Mouse (Mus musculus) erythroid progenitor cell, adult 5-6 weeks (primary cell): ENCODE data around the gene Gm20479. TPM values are rescaled to one million over a fixed set of nuclear protein-coding genes. Genes with fewer than 3 reads are reported as not detected.
A peak's percentile ranks its signal among the peaks of the same experiment; 100 is the strongest.

Source experiments
- ATAC-seq: replicated peaks from 2 replicates; pipeline ENCODE4 v1.8.0; 2016; ENCODE audit warnings: moderate number of reproducible peaks, mild to moderate bottlenecking, moderate TSS enrichment, inconsistent platforms; ENCODE audit not compliant: poor library complexity, low FRiP score, severe bottlenecking
- total RNA-seq, 2 experiments: library from RNA; stranded (forward) in 1 of 2; stranded (reverse) in 1 of 2; fragments of 150-400 nt in 1 of 2; fragments of 186-747, 209-891 nt in 1 of 2; gene quantifications; 2 replicates each; pipeline versions ENCODE4 v1.2.3 to v1.2.4; 2015 to 2017; ENCODE audit warnings: low replicate concordance in 2 of 2

Gene Gm20479
- total RNA-seq (2015; ENCODE audit: low replicate concordance) (8.0 TPM in 1 of 2 replicates, not detected in the other), total RNA-seq (2017; ENCODE audit: low replicate concordance) (not detected in 2 replicates)

DNA sequence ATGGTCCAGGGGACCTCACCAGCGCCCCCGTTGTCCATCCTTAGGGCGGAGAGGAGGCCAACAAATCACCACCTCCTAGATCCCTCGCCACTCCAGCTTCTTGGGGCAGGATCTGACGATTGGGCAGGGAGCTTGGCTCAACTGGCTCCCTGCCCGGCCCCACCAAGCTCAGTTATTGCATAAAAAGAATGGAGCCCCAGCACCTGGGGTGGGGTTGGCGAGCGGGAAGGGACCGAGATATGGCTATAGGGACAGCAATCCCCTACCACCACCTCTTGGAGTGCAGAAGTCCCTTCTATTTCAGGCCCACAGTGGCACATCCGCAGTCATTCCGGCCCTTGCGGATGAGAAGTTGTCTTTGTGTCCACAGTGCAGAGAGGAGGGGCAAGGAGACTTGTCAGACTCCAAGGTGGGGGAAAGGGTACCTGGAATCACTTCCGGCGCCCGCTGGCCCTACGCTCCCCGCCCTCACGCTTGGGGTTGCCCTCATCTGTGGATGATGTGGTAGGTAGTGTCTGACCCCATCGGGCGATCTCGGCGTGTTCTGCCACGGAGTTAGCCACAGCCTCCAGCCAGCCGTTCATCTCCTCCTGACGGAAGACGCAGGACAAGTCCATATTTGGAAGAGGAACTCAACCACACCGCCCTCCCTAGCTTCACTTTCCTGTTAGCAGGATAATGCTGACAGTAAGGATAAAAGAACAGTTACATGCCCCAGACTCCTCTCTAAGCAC, at the start of gene Gm20479:
Gm20479 (minus strand) TSS at position 559 of the 734 bp plus-strand sequence.
- ATAC-seq: no peak

DNA sequence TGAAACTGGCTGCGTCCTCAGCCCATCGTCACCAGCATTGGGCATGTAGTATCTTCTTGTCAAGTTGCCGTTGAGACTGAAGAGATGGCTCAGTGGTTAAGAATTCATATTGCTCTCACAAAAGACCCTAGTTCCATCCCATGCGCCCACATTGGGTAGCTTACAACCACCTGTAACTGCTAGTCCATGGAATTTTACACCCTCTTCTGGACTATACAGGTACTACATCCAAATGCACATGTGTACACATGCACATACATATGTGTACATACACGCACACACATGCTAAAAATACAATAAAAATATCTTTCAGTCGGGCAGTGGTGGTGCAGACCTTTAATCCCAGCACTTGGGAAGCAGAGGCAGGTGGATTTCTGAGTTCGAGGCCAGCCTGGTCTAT, 49.3 kb upstream of the Gm20479 start:
- ATAC-seq: no peak

DNA sequence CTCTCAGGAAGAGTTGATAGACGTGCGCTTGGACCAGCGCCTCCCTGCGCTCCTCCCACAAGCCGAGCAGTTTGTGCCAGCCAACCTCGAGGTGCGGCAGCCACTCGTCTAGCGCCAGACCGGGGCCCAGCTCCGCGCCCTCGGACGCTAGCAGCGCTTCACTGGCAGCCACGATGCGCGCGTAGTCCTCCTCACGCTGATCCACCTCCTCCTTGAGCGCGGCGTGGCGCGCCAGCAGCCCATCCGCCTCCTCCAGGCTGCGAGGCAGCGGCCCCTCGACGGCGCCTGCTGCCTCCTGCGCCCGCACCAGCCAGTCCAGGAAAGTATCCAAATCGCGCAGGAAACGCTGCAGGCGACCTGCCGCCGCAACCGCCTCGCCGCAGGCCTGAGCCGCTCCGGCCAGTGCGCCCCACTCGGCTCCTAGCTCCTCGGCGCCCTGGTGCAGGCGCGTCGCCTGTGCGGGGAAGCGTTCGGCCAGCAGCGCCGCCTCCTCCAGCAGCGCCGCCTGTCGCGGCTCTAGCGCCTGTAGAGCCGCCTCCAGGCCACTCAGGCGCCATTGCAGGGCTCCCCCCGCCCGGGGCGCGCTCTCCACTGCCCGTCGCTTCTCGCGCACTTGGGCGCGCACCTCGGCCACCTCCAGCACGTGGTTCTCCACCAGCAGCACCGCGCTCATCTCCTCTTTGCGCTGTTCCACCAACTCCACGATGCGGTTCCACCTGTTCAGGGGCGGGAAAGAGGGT, 47.2 kb upstream of the Gm20479 start:
- ATAC-seq: no peak

DNA sequence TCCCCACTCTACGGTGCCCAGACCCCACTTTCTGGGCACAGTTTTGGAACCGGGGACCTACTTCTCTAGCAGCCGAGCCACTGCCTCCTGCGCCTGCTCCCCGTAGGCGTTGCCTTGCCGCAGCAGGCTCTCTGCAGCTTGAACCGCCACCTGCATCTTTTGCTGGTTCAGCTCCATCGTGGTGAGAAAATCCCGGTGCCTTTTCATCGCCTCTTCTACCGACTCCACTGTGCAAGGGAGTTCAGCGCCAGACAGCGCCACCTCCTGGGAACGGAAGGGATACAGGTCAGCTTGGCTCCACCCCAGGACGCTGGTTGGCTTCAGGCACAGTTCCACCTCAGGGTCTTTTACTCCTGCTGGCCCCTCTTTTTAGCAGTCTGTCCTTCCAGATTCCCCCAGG, 45.5 kb upstream of the Gm20479 start:
- ATAC-seq: peak; percentile 53; the same call in 1 of the 2 replicates

DNA sequence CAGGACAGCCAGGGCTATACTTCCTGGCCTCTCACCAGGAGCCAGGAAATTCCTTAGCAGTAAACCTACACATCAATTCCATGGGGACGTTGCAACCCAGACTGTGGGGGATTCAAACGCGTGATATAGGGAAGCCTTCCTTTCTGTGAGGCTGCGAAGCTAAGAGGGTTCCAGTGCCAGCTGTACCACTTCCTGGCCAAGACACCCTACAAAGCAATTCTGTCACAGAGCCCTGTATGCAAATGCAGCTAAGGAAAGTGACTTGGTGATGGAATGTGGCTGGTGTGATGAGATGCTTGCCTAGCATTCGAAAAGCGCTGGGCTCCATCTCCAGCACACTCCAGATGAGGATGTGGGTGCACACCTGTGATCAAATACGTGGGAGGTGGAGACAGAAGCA, 43.3 kb upstream of the Gm20479 start:
- ATAC-seq: no peak

DNA sequence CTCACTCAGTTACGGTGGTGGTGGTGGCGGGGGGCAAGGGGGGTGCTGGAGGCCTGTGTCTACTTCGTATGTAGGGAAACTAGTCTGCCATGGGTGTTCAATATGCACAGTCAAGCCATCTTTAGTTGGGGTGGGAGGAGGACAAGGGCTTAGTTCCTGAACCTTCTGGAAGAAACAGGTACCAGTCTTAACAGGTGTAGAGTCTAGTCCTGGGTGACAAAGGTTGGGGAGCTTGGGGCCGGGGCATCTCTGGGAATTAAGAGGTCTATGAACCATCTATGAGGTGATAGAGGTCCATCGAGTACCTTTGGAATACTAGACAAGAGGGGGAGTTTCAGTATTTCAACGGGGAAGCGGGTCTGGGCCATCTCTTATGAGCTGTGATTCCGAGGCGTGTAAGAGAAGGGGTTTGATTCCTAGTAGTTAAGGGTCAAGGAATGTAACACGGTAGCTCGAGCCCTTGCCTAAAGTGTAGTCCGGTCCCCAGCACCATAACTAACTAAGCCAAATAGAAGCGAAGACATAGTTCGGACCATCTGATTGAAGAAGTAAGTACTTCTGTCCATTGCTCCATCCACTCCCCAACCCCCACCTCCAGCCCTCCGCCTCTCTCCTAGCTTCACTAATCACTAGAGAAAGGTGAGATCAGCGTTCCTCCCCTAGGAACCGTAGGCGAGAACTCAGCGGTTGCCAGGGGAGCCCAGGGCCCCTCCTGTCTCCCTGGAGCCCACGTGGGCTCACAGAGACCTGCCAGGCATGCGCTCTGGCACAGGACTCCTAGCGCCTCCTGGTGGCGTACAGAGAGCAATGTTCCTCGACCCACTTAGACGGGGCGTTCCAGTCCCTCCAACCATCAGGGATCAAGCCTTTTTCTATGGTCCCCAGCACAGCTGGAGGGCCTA, 40.1 kb upstream of the Gm20479 start:
- peak; percentile 62 for ATAC-seq

DNA sequence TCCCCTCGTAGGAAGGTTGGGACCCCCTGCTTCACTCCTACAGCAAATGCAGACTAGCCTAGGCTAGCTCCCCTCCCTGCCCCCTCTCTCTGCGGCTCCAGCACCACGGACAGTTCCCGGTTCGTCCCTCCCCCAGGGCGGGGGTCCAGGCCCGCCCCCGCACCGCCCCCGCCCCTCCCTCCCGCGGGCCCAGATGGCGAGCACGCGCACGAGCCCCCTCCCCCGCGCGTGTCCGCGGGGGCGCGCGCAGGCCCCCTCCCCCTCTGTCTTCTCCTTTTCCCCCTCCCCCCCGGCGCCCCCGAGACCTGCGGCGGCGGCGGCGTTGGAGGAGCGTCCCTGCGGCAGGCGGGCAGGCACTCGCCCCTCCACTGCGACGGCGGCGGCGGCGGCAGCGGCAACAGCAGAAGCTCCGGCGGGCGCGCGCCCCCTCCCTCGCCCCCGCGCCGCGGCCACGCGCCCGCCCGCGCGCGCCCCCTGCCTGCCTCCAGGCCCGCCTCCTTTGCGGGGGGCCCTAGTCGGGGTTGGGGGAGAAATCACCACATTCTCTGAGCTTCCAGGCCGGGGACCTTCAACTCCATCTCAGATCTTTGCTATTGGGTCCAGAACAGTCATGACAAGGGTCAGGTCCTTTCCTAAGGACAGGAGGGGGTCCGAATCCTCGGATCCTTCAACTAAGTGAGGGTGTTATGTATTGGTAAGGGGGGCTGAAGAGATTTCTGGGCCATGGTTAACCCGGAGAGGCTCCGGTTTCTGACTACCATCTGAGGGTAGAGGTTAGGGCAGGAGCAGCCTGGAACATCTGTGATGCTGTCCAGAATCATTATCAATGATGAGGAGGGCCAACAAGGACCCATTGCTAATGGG, 39.2 kb upstream of the Gm20479 start:
- no peak for ATAC-seq

DNA sequence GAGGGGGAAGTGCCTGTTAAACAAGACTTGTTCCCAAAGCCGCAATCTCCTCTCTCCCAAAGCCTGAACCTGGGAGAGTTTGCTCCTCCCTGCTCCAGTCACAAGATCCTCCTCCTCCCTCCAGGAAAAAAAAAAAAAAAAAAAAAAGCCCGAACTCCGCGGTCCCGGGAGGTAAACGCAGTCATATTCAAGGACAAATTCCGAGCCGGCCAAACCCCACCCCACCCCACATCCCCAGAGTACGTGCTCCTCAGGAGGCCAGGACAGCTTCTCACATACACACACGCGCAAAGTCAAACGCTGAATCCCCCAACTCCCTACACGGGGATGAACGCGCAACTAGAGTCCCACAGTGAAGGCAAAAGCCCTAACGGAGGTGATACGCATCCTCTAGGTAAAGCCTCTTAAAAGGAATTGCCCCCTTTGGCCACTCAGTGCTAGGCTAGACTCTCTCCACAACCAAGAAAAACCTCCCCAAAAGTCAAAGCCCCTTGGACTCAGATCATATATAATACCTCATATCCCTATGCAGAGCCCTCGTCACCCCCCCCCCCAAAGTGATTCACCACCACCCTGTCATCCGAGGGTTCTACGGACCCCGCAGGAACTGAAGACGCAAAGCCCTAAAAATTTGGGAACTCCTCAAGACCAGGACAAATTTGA, 38.4 kb upstream of the Gm20479 start:
- no peak for ATAC-seq

DNA sequence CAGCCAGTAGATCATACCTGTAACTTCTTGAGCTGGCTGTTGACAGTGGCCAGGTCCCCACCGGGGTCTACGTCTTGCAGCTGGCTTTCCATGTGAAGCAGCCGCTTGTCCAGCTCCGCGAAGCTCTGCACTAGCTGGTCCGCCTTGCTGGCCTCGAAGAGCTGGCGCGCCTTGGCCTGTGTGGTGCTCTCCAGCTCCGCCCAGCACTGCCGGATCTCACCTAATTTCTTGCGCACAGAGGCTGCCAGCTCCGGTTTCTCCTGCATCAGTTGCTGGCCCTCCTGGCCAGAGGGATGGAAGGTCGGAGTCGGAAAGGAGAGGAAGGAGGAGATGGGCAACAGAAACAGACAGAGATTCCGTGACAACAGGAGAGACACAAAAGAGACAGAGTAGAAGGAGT, 34.2 kb upstream of the Gm20479 start:
- ATAC-seq: peak; percentile 34; the same call in 1 of the 2 replicates

DNA sequence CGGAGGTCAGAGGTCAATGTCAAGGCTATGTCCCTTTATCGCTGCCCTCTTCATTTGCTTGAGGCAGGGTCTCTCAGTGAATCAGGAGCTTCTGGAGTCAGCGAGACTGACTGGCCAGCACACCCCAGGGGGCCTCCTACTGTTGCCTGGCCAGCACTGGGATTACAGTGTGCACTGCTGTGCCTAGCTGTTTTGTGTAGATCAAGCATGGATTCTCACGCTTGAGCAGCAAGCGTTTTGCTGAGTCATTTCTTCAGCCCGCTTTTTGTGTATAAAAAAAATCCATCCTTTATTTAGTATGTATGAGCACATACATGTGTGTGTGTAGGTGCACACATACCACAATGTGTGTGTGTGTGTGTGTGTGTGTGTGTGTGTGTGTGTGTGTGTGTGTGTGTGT, 32.0 kb upstream of the Gm20479 start:
- no peak for ATAC-seq

DNA sequence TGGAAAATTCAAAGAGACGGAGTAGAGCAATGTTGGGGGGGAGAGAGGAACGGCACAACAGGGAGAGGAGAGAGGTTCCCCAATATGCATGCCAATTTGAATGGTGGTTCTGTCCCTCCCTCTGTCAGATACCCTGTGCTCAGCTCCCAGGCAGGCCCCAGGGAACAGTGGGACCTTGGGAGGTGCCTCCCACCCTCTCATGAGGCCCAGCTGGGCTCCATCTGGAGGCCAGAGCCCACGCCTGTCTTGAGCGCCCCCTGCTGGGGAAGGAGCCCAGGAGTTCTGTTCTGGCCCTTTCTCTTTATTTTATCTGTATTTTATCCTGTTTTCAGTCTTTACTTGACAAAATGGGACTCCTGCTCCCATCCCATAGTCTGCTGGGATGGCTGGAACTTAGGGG, 27.5 kb upstream of the Gm20479 start:
- ATAC-seq: peak; percentile 65; the same call in 1 of the 2 replicates

DNA sequence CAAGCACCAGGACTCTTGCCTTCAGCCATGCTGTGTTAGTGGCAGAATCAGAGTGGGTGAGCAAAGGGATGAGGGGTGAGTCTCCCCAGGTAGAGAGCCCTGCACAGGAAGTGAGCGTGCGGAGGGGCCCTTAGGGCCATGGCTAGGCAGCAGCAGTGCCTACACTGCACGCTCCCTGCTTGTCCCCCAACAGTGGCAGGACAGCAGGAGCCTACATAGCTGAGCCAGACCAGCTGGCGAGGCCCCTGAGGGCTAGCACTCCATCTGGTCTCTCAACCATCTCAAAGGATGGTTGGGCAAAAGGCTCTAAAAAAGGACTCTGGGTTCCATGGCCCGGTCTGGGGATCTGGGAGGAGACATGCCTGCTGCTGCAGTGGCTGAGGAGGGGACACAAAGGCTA, 26.9 kb upstream of the Gm20479 start:
- no peak for ATAC-seq

DNA sequence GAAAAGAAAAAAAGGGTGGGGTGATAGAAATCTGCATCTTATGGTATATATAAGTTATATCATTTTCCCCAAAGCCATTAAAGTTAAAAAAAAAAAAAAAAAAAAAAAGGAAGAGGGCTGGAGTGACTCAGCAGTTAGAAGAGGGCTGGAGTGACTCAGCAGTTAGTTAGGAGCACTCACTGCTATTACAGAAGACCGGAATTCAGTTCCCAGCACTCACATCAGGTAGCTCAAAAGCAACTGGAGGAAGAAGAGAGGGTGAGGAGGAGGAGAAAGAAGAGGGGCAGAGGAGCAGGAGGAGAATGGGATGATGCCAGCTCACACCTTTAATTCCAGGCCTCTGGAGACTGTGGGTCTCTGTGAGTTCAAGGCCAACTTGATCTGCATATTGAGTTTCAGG, 26.0 kb upstream of the Gm20479 start:
- ATAC-seq: peak; percentile 67

DNA sequence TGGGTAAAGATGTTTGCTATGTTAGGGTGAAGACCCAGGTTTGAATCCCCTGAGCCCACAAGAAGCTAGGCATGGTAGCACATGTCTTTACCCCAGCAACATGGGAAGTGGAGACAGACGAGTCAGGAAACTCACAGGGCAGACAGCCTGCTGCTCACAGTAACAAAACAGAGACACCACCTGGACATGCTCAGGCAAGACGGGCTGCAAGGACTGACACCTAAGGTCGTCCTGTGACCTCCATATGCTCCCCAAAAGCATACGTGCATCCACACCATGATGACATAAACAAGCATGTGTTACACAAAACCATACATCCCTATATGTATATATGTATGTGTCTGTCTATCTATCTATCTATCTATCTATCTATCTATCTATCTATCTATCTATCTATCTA, 24.3 kb upstream of the Gm20479 start:
- ATAC-seq: no peak

DNA sequence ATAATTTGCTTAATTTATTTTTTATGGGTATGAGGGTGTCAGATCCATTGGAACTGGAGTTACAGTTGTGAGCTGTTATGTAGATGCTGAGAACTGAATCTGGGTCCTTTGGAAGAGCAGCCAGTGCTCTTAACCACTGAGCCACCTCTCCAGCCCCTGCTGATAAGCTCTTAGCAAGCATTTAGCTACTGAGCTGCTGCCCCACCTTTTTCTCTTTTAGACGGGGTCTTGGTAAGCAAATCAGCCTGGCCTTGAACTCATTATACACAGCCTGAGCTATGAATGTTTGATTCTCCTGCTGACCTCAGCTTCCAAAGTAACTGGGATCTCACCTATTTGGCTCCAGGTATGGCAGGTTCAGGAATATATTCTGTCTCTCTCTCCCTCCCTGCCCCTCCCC, 23.8 kb upstream of the Gm20479 start:
- ATAC-seq: no peak

DNA sequence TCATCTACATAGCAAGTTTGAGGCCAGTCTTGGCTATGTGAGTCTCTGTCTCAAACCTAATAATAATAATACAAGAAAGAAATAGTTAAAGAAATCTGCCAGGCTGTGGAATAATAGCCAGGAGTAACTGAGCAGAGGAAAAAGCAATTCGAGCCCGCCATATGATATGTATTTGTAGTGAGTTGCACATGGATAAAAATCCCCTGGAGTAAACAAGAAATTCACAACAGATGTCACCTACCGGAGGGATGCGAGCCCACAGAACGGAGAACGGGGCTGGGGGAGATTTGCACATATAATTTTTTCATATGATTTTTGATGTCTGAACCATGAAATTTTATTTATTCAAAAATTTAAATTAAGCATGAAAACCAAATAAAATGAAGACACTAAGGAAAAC, 22.6 kb upstream of the Gm20479 start:
- ATAC-seq: no peak

DNA sequence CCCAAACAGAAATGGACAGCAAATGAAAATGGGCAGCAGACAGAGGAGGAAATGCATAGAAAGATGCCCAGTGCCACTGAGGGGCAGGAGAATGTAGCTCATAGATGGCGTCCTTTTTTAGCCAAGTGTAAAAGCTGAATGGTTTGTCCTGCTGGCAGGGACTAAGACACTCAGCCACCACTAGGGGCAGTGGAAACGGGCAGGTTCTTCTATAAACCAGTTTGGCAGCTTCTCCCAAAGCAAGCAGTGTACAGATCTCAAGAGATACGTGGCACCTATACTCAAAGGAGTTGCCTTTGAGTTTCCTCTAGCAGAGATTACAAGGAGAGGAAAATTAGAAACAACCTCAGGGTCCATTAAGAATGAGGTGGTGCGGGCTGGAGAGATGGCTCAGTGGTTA, 21.2 kb upstream of the Gm20479 start:
- ATAC-seq: no peak

DNA sequence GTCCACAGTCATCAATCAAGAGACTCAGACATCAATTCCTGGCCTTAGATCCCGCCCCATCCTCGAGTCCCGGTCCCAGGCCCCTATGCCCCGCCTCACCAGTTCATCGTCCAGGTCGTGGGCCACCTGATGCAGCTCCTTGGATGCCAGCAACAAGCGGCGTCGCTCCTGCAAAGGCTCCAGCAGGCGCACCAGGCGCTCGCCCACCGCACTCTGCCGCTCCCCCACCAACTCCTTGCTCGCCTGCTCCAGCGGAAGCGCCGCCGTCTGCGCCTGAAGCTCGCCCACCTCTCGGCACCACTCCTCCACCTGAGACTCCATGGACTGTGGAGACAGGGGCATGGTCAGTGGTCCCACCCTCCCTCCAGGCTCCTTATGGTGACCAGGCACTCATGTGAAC, 18.1 kb upstream of the Gm20479 start:
- ATAC-seq: no peak
